Mouse (Mus musculus): ENCODE measurements around the gene Ccdc117. TPM values are rescaled to one million over a fixed set of nuclear protein-coding genes. Genes with fewer than 3 reads are reported as not detected.

Ccdc117 gene
- polyA plus RNA-seq, 1 experiment from 2014 or later = 22.6 TPM

Other genes with a start within 250 kb of the Ccdc117 start
- 12.2 and 12.8 TPM in 2 replicates for gene Znrf3, start 97.3 kb downstream of the Ccdc117 start, polyA plus RNA-seq (2016; fragmentation: Nextera tagmentation; extraction: Ambion mirVana)
- 106 and 131 TPM in 2 replicates for gene Xbp1, start 21.5 kb downstream of the Ccdc117 start, polyA plus RNA-seq (2016; fragmentation: Nextera tagmentation; extraction: Ambion mirVana)
- gene Ankrd36, start 27.5 kb upstream of the Ccdc117 start, polyA plus RNA-seq (2016; fragmentation: Nextera tagmentation; extraction: Ambion mirVana) = 0.11 TPM in 1 of 2 replicates, not detected in the other
- 155 and 159 TPM in 2 replicates for gene Mrps24, start 173.5 kb upstream of the Ccdc117 start, polyA plus RNA-seq (2016; fragmentation: Nextera tagmentation; extraction: Ambion mirVana)
- gene Urgcp, start 220.2 kb upstream of the Ccdc117 start, polyA plus RNA-seq (2016; fragmentation: Nextera tagmentation; extraction: Ambion mirVana) = 18.3 and 22.8 TPM in 2 replicates
- 142 and 159 TPM in 2 replicates for gene Dbnl, start 246.3 kb upstream of the Ccdc117 start, polyA plus RNA-seq (2016; fragmentation: Nextera tagmentation; extraction: Ambion mirVana)